Mouse (Mus musculus): Measurements from ENCODE around the gene Diexf.

Gene Diexf

GRCm38 (mm10) chr1:193129786-193130455 lies at the start of gene Diexf:
Diexf (minus strand) TSS chr1:193130272.
- peak; percentile 99 for DNase-seq (ENCODE audit: low read depth, low spot score)

- no peak for DNase-seq (ENCODE audit: low read depth, low spot score)
Observed at GRCm38 (mm10) chr1:193174143-193174733, 44.2 kb upstream of the Diexf start.

- no peak for DNase-seq (ENCODE audit: low read depth, low spot score)
Observed at GRCm38 (mm10) chr1:193173810-193174129, 43.7 kb upstream of the Diexf start.

- DNase-seq (ENCODE audit: low read depth, low spot score): peak; percentile 99
Observed at GRCm38 (mm10) chr1:193172991-193173809, 43.1 kb upstream of the Diexf start.

GRCm38 (mm10) chr1:193169856-193170255 lies 39.8 kb upstream of the Diexf start:
- DNase-seq (ENCODE audit: low read depth, low spot score): peak; percentile 12

GRCm38 (mm10) chr1:193169228-193169627 lies 39.2 kb upstream of the Diexf start:
- no peak for DNase-seq (ENCODE audit: low read depth, low spot score)

- no peak for DNase-seq (ENCODE audit: low read depth, low spot score)
Observed at GRCm38 (mm10) chr1:193167746-193168145, 37.7 kb upstream of the Diexf start, which contains the start of gene A130010J15Rik. A130010J15Rik (plus strand) TSS chr1:193168046.

GRCm38 (mm10) chr1:193160317-193161032 lies 30.4 kb upstream of the Diexf start:
- peak; percentile 58 for DNase-seq (ENCODE audit: low read depth, low spot score)

- no peak for DNase-seq (ENCODE audit: low read depth, low spot score)
Observed at GRCm38 (mm10) chr1:193159613-193160012, 29.5 kb upstream of the Diexf start.

- no peak for DNase-seq (ENCODE audit: low read depth, low spot score)
Observed at GRCm38 (mm10) chr1:193159163-193159562, 29.1 kb upstream of the Diexf start.

GRCm38 (mm10) chr1:193157111-193157492 lies 27.0 kb upstream of the Diexf start:
- DNase-seq (ENCODE audit: low read depth, low spot score): no peak

GRCm38 (mm10) chr1:193156316-193157110 lies 26.4 kb upstream of the Diexf start:
- no peak for DNase-seq (ENCODE audit: low read depth, low spot score)

GRCm38 (mm10) chr1:193153561-193153960 lies 23.5 kb upstream of the Diexf start:
- no peak for DNase-seq (ENCODE audit: low read depth, low spot score)

GRCm38 (mm10) chr1:193152872-193153271 lies 22.8 kb upstream of the Diexf start, which contains the start of gene Irf6:
Irf6 (plus strand) TSS chr1:193153111.
- peak; percentile 70 for DNase-seq (ENCODE audit: low read depth, low spot score)

GRCm38 (mm10) chr1:193151134-193151533 lies 21.1 kb upstream of the Diexf start:
- DNase-seq (ENCODE audit: low read depth, low spot score): no peak

- DNase-seq (ENCODE audit: low read depth, low spot score): no peak
Observed at GRCm38 (mm10) chr1:193149231-193149630, 19.2 kb upstream of the Diexf start.

- DNase-seq (ENCODE audit: low read depth, low spot score): no peak
Observed at GRCm38 (mm10) chr1:193146416-193146815, 16.3 kb upstream of the Diexf start.

- no peak for DNase-seq (ENCODE audit: low read depth, low spot score)
Observed at GRCm38 (mm10) chr1:193145101-193145500, 15.0 kb upstream of the Diexf start.

- DNase-seq (ENCODE audit: low read depth, low spot score): no peak
Observed at GRCm38 (mm10) chr1:193144516-193144915, 14.4 kb upstream of the Diexf start.

GRCm38 (mm10) chr1:193142517-193143062 lies 12.5 kb upstream of the Diexf start:
- no peak for DNase-seq (ENCODE audit: low read depth, low spot score)

- no peak for DNase-seq (ENCODE audit: low read depth, low spot score)
Observed at GRCm38 (mm10) chr1:193141118-193141517, 11.0 kb upstream of the Diexf start.
